Mouse (Mus musculus): ENCODE measurements at regions not wholly inside any gene's neighbourhood (a gene's known extent, or its start where the extent isn't known, plus 50 kb on each side); places are given as distances from the start of the nearest gene placed in this dataset.

DNA sequence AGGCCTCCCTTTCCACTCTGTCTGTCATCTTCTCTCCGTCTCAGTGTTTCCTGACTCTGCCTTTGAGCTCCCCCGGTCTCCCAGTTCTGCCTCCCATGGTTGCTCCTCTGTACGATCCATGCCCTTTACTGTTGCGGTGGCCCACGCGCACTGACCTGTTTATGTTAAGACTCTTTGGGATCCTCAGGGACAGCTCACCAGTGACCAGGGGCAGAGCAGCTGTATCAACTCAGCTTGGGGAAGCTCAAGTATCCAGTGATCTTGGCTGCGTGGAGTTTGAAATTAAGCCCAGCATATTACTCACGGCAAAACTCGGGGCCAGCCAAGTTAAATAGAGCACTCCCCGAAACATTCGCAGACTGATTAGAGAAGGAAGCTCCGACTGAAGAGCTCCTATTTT lies 562.8 kb downstream of the Ccdc171 start:
- no peak for DNase-seq (ENCODE audit: low spot score in 2 of 2)

GRCm38 (mm10) chr4:84092509-84092908 lies 567.2 kb downstream of the Ccdc171 start:
- DNase-seq (ENCODE audit: low spot score in 2 of 2) = no peak
- intact Hi-C loops (cut with DNase I) = no loop called here

More for the DNA sequence above, 562.8 kb downstream of the Ccdc171 start:
- intact Hi-C loops (cut with DNase I) = no loop called here

- DNase-seq (ENCODE audit: low spot score in 2 of 2) = no peak
- intact Hi-C loops (cut with DNase I) = no loop called here
These were observed 569.9 kb downstream of the Ccdc171 start for GRCm38 (mm10) chr4:84095237-84095636.

DNA sequence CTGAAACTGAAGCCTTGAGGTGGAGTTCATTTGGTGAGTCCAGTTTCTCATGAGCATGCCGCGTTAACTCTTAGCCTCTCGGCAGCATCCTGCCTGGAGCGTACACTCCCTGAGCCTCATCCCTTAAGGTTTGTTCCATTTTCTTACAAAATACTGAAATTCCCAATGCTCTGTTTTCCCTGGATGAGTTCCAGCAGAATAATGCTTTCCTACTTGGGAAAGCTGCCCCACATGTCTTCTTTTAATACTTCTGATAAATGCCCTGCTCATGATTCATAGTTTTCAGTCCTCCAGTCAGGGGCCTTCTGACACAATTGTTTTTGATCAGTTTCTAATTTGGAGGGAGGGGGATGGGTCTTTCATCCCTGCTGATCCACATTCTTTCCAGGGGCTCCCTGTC lies 570.7 kb downstream of the Ccdc171 start:
- intact Hi-C loops (cut with DNase I) = no loop called here
- no peak for DNase-seq (ENCODE audit: low spot score in 2 of 2)

GRCm38 (mm10) chr4:84099071-84099470 lies 573.7 kb downstream of the Ccdc171 start:
- intact Hi-C loops (cut with DNase I) = no loop called here
- DNase-seq (ENCODE audit: low spot score in 2 of 2) = no peak

- intact Hi-C loops (cut with DNase I) = no loop called here
- DNase-seq (ENCODE audit: low spot score in 2 of 2) = no peak
These were observed 573.2 kb downstream of the Bnc2 start for GRCm38 (mm10) chr4:84101923-84102322.

DNA sequence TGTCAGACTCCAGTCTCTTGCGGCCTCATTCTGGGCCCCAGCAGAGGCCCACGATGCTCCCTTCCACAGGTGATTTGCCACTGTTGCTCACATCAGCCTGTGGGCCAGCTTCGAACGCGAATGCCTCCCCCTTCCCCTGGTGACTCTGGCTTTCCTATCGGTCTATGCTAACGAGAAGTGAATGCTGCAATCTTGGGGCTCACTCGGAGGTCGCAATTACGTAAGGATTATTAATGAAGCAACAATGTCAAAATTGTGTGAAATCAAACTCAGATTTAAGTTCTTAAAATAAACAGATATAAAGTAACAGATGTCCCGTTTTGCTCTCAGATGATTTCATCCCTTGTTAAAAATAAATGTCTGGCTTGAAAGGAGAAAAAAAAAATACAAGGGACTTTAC lies 572.3 kb downstream of the Bnc2 start:
- intact Hi-C loops (cut with DNase I) = no loop called here
- DNase-seq (ENCODE audit: low spot score in 2 of 2) = no peak

DNA sequence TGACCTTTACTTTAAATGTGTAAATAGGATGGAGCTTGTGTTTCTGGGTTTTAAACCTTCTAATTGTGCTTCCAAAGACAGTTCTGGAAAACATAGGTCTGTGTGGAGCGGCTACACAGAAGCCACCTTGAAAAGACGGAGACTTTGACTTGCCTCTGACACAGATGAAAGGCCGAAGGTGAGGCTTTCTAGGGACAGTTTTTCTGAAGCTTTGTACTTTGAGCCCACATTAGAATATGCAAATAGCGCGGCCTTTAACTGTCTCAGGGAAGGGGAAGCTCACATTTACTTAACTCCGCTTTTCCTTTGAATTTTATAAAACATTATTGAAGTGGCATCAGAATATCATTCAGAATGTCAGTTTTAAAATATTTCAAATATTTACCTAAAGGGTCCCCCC lies 566.5 kb downstream of the Bnc2 start:
- intact Hi-C loops (cut with DNase I) = no loop called here

DNA sequence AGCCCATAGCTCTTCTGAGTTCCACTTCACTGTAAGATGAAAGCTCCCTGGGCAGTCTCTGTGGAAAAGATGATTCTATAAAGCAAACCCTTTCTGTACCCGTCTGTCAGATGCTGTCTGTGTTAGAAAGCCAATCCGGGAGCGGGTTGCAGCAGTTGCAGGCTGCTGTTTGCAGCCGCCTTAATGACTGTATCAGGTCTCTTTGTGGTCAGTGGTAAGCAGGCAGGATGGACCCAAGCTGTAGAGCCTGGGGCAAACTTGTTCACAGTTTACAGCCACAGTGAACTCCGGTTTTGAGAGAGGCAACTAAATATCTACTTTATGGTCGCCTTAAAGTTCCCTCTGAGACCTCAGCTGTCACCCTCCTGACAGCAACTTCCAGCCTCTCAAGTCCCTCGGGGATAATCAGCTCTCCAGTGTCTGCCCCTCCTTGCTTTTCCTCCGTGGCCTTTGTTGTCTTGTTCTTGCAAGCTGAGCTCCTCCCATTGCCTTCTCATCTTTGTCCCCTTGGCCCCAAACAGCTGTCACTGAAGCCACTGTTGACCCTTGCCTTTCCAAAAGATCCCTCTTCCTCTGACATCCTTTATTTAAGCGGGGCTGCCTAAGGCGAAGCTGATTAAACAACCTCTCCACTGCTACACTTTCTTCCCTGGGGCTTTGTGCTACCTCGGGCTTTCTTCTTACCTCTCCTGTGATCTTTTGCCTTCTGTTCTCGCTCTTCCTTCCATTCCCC lies 565.1 kb downstream of the Bnc2 start:
- intact Hi-C loops (cut with DNase I) = no loop called here
- DNase-seq (ENCODE audit: low spot score in 2 of 2) = no peak

More for the DNA sequence above, 566.5 kb downstream of the Bnc2 start:
- DNase-seq (ENCODE audit: low spot score in 2 of 2) = no peak

DNA sequence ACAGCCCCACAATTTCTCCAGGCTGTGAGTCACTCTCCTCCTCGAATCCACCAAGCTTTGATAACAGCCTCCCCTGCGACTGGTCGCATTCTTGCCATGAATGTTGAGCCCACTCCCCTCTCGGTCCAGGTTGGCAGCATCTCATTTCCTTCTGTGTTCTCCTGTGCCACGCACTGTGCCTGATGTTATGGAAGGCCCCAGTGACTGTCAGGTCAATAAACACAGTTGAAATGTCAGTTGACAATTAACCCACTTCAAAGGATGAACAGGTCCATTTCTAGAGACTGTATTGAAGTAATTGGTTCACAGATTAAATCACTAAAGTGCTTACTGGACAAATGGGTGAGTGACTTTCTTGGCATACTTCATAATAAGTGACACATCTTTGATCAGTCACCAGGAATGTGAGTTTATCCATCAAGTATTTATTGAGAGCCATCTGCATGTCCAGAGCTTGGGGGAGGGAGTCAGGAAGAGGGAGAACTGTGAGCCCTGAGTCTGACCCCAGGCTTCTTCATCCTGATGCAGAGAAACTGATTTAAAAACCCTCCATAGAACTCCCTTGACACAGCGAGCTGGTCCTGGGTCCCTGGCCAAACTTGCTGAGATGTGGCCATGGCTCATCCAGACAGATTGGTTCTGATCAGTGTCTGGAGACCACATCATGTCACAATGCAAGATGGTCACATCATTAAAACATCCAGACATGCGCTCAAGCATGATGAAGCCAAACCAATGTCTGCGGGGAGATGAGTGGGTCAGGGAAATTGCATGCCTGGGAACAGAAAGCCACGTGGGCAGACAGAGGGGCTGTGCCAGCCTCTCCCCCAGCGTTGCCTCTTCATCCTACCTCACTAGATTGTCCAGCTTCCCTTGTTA lies 560.7 kb downstream of the Bnc2 start:
- intact Hi-C loops (cut with DNase I) = no loop called here

DNA sequence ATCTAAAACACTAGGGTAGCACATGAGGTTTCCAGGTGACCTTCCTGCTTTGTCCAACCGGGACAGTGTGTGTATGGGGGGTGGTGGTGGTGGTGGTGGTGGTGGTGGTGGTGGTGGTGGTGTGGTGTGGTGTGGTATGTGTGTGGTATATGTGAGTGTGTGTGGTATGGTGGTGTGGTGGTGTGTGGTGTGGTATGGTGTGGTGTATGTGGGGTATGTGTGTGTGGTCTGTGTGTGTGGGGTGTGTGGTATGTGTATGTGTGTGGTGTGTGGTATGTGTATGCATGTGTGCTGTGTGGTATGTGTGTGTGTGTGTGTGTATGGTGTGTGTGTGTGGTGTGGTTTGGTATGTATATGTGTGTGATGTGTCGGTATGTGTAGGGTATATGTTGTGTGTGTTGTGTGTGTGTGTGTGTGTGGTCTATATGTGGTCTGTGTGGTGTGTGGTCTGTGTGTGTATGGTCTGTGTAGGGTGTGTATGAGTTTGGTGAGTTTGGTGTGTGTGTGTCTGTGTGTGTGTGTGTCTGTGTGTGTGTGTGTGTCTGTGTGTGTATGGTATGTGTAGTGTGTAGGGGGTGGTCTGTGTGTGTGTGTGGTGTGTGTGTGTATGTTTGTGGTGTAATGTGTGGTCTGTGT lies 556.7 kb downstream of the Bnc2 start:
- intact Hi-C loops (cut with DNase I) = no loop called here
- no peak for DNase-seq (ENCODE audit: low spot score in 2 of 2)

More for the DNA sequence above, 560.7 kb downstream of the Bnc2 start:
- DNase-seq (ENCODE audit: low spot score in 2 of 2) = no peak

- intact Hi-C loops (cut with DNase I) = no loop called here
- no peak for DNase-seq (ENCODE audit: low spot score in 2 of 2)
These were observed 555.5 kb downstream of the Bnc2 start for GRCm38 (mm10) chr4:84119616-84120015.

- no peak for DNase-seq (ENCODE audit: low spot score in 2 of 2)
- intact Hi-C loops (cut with DNase I) = no loop called here
These were observed 554.7 kb downstream of the Bnc2 start for GRCm38 (mm10) chr4:84120330-84120729.

- intact Hi-C loops (cut with DNase I) = no loop called here
- no peak for DNase-seq (ENCODE audit: low spot score in 2 of 2)
These were observed 553.6 kb downstream of the Bnc2 start for GRCm38 (mm10) chr4:84121442-84121841.

- no peak for DNase-seq (ENCODE audit: low spot score in 2 of 2)
- intact Hi-C loops (cut with DNase I) = no loop called here
These were observed 548.7 kb downstream of the Bnc2 start for GRCm38 (mm10) chr4:84126400-84126799.

DNA sequence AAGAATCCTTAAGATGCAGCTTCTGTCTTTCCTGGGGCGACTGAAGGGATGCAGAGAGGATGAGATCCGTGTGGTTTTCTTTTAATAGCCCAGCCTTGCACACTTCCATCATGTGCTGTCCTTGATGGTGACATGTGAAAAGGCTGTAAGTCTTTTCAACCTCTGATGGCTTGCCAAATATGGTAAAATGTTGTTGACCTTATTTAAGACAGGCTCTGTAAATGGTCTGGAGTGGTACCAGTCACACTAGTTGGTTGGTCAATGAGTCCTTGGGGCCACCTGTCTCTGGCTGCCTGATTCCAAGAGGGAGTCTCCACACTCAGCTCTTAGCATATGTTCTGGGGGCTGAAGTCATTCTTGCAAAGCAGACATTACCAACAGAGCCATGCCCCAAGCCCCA lies 547.7 kb downstream of the Bnc2 start:
- DNase-seq (ENCODE audit: low spot score in 2 of 2) = no peak
- intact Hi-C loops (cut with DNase I) = no loop called here

- no peak for DNase-seq (ENCODE audit: low spot score in 2 of 2)
- intact Hi-C loops (cut with DNase I) = no loop called here
These were observed 544.1 kb downstream of the Bnc2 start for GRCm38 (mm10) chr4:84130840-84131547.

DNA sequence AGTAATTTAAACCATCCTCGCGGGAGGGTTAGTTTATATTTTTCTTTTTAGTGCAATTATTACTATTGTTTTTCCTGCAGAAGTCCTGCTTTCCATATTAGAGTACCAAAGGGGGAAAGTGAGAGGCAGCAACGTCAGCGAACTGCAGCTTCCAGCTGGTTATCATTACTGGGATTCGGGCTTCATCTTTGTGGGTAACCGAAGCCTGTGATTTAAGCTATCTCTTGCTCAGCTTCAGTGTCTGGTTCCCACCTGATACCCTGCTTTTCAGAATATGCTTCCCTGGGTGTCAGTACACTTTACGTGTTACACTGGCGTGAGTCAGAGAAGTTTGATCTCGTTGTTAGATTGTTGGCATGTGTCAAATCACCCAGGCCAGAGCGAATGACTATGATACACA lies 539.3 kb downstream of the Bnc2 start:
- intact Hi-C loops (cut with DNase I) = no loop called here
- DNase-seq (ENCODE audit: low spot score in 2 of 2) = no peak

DNA sequence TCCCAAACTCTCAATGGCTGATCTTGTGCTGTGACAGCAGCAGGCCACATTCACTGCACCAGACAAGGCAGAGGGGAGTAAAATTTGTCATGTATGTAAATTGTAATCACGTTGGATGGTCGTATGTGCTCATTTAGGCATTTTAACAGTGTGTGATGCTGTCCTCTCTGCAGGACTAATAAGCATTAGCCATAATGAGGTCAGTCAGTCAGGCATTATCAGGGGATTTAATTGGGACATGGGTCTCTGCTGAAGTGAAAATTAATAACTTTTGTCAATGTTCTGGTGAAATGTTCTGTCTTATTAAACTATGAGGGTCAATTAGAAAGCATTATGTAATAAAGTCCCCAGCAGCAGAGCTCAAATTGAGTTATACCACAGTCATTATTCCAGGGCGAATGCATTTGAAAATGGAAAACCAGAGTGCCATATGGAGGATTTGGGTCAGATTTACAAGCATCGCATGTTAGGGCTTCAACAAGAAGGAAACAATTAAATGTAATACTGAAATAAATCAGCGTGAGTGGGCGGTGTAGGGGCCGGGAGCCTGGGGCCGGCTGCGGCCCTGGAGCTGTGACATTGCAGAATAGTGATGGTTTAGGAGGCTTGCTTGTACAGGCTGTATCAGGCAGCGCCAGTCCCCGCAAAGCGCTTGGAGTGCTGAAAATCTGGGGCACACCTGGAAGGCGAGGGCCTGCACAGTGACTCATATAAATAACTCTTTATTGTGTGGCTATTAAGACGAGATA lies 537.7 kb downstream of the Bnc2 start:
- DNase-seq (ENCODE audit: low spot score in 2 of 2) = peak in 1 of 2 experiments; percentile 7

More for the DNA sequence above, 537.7 kb downstream of the Bnc2 start:
- intact Hi-C loops (cut with DNase I) = no loop called here

Measured in left cerebral cortex, postnatal 14 days (tissue).